Mouse (Mus musculus) heart, embryonic 13.5 days (tissue): ENCODE measurements at regions not wholly inside any gene's neighbourhood (a gene's known extent, or its start where the extent isn't known, plus 50 kb on each side); places are given as distances from the start of the nearest gene placed in this dataset.

Experiments
- ATAC-seq: fragments of 200-750 bp; cut with Nextera tagmentation; 2 replicates; pipeline ENCODE4 v1.8.0; 2017; ENCODE audit warnings: moderate TSS enrichment; ENCODE audit not compliant: insufficient number of reproducible peaks, low FRiP score, low TSS enrichment; ENCODE audit errors: extremely low read depth
- H3K27ac ChIP-seq: fragments of 300-500 bp; sonication (generic); replicated peaks from 2 replicates; pipeline ENCODE4 v1.5.1; 2015; ENCODE audit warnings: moderate library complexity, mild to moderate bottlenecking, inconsistent platforms
- H3K27me3 ChIP-seq: fragments of 300-500 bp; sonication (generic); replicated peaks from 2 replicates; pipeline ENCODE4 v1.6.1; 2015; ENCODE audit warnings: mild to moderate bottlenecking, inconsistent platforms
- H3K36me3 ChIP-seq: fragments of 300-500 bp; sonication (generic); 2 replicates; pipeline ENCODE4 v1.6.1; 2015; ENCODE audit warnings: mild to moderate bottlenecking, inconsistent platforms
- H3K4me1 ChIP-seq: fragments of 300-500 bp; sonication (generic); 2 replicates; pipeline ENCODE4 v1.6.1; 2015; ENCODE audit warnings: inconsistent platforms
- H3K4me2 ChIP-seq: fragments of 300-500 bp; sonication (generic); 2 replicates; pipeline ENCODE4 v1.6.1; 2015; ENCODE audit warnings: inconsistent platforms, mild to moderate bottlenecking, moderate library complexity
- H3K4me3 ChIP-seq: fragments of 300-500 bp; sonication (generic); 2 replicates; pipeline ENCODE4 v1.5.1; 2015; ENCODE audit warnings: moderate library complexity, mild to moderate bottlenecking, inconsistent platforms
- H3K9ac ChIP-seq: fragments of 300-500 bp; sonication (generic); 2 replicates; pipeline ENCODE4 v1.6.1; 2015; ENCODE audit warnings: inconsistent platforms, mild to moderate bottlenecking, moderate library complexity
- H3K9me3 ChIP-seq: fragments of 300-500 bp; sonication (generic); 2 replicates; pipeline ENCODE4 v1.6.1; 2016; ENCODE audit warnings: inconsistent platforms
- WGBS: fragments of 180-500 bp; shearing (Covaris S2); methylation state at CpG from one replicate; pipeline ENCODE4 v1.1.7; 2015; ENCODE audit warnings: mixed read lengths; 5-methylcytosine and 5-hydroxymethylcytosine counted together

DNA sequence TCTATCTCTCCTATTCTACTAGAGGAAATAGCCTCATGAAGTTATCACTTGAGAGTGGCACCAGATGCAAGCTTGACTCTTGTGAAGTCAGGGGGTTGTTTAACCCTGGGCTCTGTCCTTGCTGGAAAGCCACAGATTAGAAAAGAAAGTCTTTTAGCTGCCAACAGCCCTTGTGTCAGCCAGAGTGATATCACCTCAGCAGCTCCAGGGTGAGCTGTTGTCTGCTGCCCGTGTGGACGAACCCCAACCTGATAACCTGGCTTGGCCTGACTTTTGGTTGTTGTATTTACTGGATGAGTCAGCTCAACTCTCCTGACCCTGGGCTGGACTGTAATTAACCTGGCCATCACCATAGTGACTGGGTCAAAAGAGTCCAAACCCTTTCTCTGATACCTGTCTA, 88.6 kb upstream of the Serbp1 start:
- no peaks in the 10 kb centered on the region for H3K9me3 ChIP-seq
- no peak overlapping the region for H3K4me3 ChIP-seq
- no peak overlapping the region for H3K4me2 ChIP-seq
- 0% methylated on average over 2 of the region's 2 CpGs for WGBS
- no peaks in the 10 kb centered on the region for H3K36me3 ChIP-seq
- H3K4me1 ChIP-seq, result peaks cover 14% of the 10 kb centered on the region
- H3K9ac ChIP-seq, result no peak overlapping the region
- peaks cover 21% of the 10 kb centered on the region for H3K27me3 ChIP-seq
- no peak for ATAC-seq
- H3K27ac ChIP-seq, result no peak overlapping the region

DNA sequence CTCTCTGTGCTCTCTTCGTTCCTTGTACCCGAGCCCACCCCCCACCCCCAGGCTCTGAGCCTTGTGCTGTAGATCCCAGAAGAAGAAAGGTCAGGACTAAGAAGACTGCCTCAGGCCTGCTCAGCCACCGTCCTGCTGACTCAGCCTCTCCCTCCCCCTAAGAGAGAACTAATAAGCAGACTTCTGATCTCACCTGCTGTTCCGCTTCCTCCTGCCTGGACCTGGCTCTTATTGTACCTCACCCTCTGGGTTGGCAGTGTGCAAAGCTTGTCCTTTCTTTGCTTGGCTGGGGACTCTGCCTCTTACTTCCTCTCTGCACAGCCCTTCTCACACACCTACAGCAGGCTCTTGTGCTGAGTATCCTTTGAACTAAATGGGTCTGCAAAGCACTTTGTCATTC, 91.3 kb upstream of the Serbp1 start:
- Histone ChIP-seq H3K4me1 (peaks cover 14% of the 10 kb centered on the region), H3K9ac (no peak overlapping the region), H3K4me2 (no peak overlapping the region), H3K27ac (no peak overlapping the region), H3K36me3 (no peaks in the 10 kb centered on the region), H3K27me3 (peaks cover 37% of the 10 kb centered on the region), H3K4me3 (no peak overlapping the region), H3K9me3 (no peaks in the 10 kb centered on the region)
- WGBS, result 41% methylated on average over 4 of the region's 4 CpGs
- ATAC-seq, result no peak

DNA sequence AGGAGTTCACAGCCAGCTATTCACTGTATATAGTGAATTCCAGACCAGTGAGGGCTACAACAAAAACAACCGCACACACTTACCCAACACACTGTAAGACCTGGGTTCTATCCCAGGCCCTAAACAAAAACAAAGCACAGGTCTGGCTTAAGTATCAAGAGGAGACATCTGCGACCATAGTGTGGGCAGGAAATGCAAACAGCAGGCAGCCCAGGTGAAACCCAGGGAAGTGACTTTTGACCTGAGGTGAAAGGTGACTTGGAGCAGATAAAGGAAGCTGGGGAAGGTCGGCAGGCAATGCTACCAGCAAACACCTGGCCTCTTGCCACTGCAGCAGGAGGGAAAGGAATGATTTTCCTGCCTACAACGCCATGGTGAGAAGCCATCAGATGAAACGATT, 92.0 kb upstream of the Serbp1 start:
- peaks cover 14% of the 10 kb centered on the region for H3K4me1 ChIP-seq
- H3K9ac ChIP-seq, result no peak overlapping the region
- H3K27me3 ChIP-seq, result peaks cover 45% of the 10 kb centered on the region
- H3K9me3 ChIP-seq, result no peaks in the 10 kb centered on the region
- no peak for ATAC-seq
- 36% methylated on average over 5 of the region's 5 CpGs for WGBS
- H3K4me3 ChIP-seq, result no peak overlapping the region
- H3K27ac ChIP-seq, result no peak overlapping the region
- no peaks in the 10 kb centered on the region for H3K36me3 ChIP-seq
- no peak overlapping the region for H3K4me2 ChIP-seq

GRCm38 (mm10) chr6:67144946-67145716, 92.8 kb upstream of the Serbp1 start:
- no peak for ATAC-seq
- H3K36me3 ChIP-seq, result no peaks in the 10 kb centered on the region
- H3K9me3 ChIP-seq, result no peaks in the 10 kb centered on the region
- peaks cover 20% of the 10 kb centered on the region for H3K4me1 ChIP-seq
- H3K9ac ChIP-seq, result no peak overlapping the region
- H3K27ac ChIP-seq, result no peak overlapping the region
- no peak overlapping the region for H3K4me3 ChIP-seq
- 47% methylated on average over 13 of the region's 13 CpGs for WGBS
- no peak overlapping the region for H3K4me2 ChIP-seq
- H3K27me3 ChIP-seq, result peaks cover 51% of the 10 kb centered on the region

DNA sequence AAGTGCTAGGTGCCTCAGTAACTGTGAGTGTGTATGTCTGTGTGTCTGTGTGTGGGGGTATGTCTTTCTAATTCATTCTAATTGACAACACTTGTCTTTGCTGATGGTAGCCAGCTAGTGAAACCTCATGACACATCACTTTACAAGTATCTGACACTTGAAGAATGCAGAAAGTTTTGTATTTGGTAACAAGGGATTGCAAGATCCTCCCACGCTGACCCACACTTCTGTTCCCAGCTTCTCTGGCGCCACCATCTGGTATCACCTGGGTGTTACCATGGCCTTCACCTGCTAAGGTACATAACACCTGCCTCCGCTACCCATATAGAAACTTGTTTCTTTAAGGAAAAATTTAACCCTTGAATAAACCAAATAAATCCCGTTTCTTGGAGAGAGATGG, 95.8 kb upstream of the Serbp1 start:
- Histone ChIP-seq H3K36me3 (no peaks in the 10 kb centered on the region), H3K9ac (no peak overlapping the region), H3K27ac (no peak overlapping the region), H3K27me3 (peaks cover 67% of the 10 kb centered on the region), H3K4me1 (0 out of 2 replicates have a peak, but pooled peaks cover 17% of the 10 kb centered on the region), H3K4me3 (no peak overlapping the region), H3K9me3 (no peaks in the 10 kb centered on the region), H3K4me2 (no peak overlapping the region)
- 34% methylated on average over 4 of the region's 4 CpGs for WGBS
- ATAC-seq, result no peak

DNA sequence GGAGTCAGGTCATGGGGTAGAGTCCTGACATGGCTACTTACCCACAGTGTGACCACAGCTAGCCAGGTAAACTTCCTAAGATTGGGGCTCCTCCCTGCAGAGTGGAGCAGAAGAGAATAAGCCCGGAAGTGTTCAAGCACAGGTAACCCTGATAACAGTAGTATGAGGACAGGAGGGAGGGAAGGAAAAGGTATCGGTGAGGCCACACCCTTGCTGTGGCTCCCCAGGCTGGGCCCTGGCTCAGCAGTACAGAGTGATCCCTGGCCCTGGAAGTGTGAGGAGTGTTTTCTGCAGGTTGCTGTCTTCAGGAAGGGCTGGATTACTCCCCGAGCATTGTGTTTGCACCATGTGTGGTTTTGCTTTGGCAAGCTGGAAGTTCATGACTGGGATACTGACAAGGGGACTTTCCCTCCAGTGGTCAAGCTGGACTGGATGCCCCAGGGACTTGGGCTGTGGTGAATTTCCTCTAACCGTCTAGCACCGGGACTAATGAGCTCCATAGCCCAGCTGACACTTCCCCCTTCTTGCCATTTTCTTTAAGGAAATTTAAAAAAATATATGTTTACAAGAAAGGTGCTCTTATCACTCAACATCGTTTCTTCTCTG, 97.2 kb upstream of the Serbp1 start:
- H3K27me3 ChIP-seq, result peaks cover 69% of the 10 kb centered on the region
- H3K27ac ChIP-seq, result no peak overlapping the region
- no peaks in the 10 kb centered on the region for H3K9me3 ChIP-seq
- H3K36me3 ChIP-seq, result no peaks in the 10 kb centered on the region
- H3K4me1 ChIP-seq, result 0 out of 2 replicates have a peak, but pooled peaks cover 17% of the 10 kb centered on the region
- no peak overlapping the region for H3K4me2 ChIP-seq
- WGBS, result 51% methylated on average over 6 of the region's 6 CpGs
- ATAC-seq, result no peak
- no peak overlapping the region for H3K4me3 ChIP-seq
- H3K9ac ChIP-seq, result no peak overlapping the region

GRCm38 (mm10) chr6:67139012-67139375, 99.0 kb upstream of the Serbp1 start:
- H3K27me3 ChIP-seq, result peaks cover 71% of the 10 kb centered on the region
- H3K9me3 ChIP-seq, result no peaks in the 10 kb centered on the region
- no peak overlapping the region for H3K9ac ChIP-seq
- WGBS, result 72% methylated on average over 3 of the region's 3 CpGs
- H3K36me3 ChIP-seq, result no peaks in the 10 kb centered on the region
- no peak overlapping the region for H3K27ac ChIP-seq
- ATAC-seq, result no peak
- 0 out of 2 replicates have a peak, but pooled peaks cover 13% of the 10 kb centered on the region for H3K4me1 ChIP-seq
- no peak overlapping the region for H3K4me3 ChIP-seq
- no peak overlapping the region for H3K4me2 ChIP-seq

- no peak overlapping the region for H3K4me3 ChIP-seq
- H3K27ac ChIP-seq, result no peak overlapping the region
- H3K9me3 ChIP-seq, result no peaks in the 10 kb centered on the region
- WGBS, result 57% methylated on average over 13 of the region's 13 CpGs
- no peak overlapping the region for H3K9ac ChIP-seq
- no peak overlapping the region for H3K4me2 ChIP-seq
- H3K4me1 ChIP-seq, result 0 out of 2 replicates have a peak, but pooled peaks cover 13% of the 10 kb centered on the region
- H3K36me3 ChIP-seq, result no peaks in the 10 kb centered on the region
- H3K27me3 ChIP-seq, result peaks cover 70% of the 10 kb centered on the region
- ATAC-seq, result no peak
Observed at GRCm38 (mm10) chr6:67138302-67139011, 99.5 kb upstream of the Serbp1 start.

DNA sequence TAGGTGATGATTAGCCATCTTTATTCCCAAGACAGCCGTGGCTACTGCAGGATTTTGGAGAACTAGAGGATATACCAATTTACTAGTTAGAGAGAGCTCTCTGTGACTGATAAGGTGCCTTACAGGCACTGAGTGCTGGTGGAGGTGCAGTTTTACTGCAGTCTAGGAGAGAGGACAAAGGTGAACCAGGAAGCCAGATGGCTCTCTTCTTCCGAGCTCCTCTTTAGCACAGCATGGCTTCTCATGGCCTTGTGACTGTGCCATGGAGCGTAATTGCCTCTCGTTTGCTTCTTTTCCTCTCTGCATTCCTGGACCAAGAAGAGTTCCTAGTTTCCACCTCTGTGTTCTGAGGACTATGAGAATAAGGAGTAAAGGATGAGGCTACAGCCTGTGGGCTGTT, 100.2 kb upstream of the Gadd45a start:
- no peak overlapping the region for H3K9ac ChIP-seq
- ATAC-seq, result no peak
- no peak overlapping the region for H3K4me2 ChIP-seq
- 0 out of 2 replicates have a peak, but pooled peaks cover 13% of the 10 kb centered on the region for H3K4me1 ChIP-seq
- 73% methylated on average over 4 of the region's 4 CpGs for WGBS
- H3K9me3 ChIP-seq, result no peaks in the 10 kb centered on the region
- H3K36me3 ChIP-seq, result no peaks in the 10 kb centered on the region
- no peak overlapping the region for H3K4me3 ChIP-seq
- H3K27me3 ChIP-seq, result peaks cover 74% of the 10 kb centered on the region
- H3K27ac ChIP-seq, result no peak overlapping the region

DNA sequence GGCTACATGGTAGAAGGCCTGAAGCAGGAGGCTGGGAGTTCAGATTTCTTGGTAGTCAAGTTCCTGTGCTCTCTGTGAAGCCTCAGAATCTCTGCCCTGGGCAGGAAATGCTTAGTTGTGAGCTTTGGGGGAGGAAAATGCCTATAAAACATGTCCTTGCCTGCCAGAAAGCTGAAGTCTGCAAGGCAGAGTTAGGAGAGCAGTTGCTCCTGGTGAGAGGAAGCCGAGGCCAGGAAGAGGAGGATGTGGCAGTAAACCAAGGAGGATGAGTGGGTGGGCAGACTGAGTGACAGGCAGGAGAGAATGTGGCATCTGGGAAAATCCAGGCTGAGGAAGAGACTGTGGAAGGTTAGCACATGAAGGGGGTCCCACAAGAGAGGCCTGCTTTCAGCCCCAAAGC, 97.7 kb upstream of the Gadd45a start:
- H3K27me3 ChIP-seq, result peaks cover 76% of the 10 kb centered on the region
- no peak for ATAC-seq
- H3K4me3 ChIP-seq, result no peak overlapping the region
- WGBS, result 27% methylated on average over 1 of the region's 1 CpGs
- H3K27ac ChIP-seq, result no peak overlapping the region; the same call in 1 of the 2 replicates
- H3K36me3 ChIP-seq, result no peaks in the 10 kb centered on the region
- no peak overlapping the region for H3K4me2 ChIP-seq
- 0 out of 2 replicates have a peak, but pooled peaks cover 4% of the 10 kb centered on the region for H3K9me3 ChIP-seq
- 0 out of 2 replicates have a peak, but pooled peaks cover 5% of the 10 kb centered on the region for H3K4me1 ChIP-seq
- no peak overlapping the region for H3K9ac ChIP-seq

DNA sequence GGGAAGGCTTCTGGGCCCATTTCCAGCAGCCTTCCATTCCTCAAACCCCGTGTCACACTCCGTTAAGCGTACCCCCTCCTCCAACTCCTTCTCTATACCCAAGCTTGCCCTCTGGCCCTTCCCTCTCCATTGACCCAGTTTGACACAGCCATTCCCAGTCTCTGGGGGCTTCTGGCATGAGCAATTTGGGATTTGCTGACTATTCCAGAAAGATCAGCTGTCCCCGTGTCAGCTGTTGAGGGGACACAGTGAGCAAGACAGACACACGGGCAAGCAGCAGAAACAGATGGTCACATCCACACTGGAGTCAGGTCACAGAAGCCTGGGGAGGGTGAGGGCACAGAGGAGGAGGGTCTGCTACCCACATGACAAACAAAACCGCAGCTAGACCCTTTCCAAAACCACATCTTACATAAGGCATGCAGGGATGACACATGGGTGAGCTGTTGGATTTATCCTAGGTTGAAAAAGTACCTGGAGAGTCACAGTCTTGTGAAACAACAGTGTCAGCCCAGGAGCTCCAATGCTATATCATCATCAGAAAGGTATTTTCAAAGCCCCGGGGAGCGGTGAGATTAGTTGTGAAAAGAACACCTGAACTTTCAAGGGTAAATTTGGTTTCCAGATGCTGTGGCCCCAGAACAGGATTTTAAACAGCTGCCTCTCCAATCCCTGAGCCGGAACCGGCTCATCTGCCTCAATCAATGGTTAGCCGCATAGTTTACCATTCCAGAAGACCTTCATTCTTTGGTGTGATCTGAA, 93.5 kb upstream of the Gadd45a start:
- Histone ChIP-seq H3K9ac (no peak overlapping the region), H3K4me2 (no peak overlapping the region), H3K27me3 (peaks cover 71% of the 10 kb centered on the region), H3K4me3 (no peak overlapping the region), H3K9me3 (0 out of 2 replicates have a peak, but pooled peaks cover 4% of the 10 kb centered on the region), H3K36me3 (no peaks in the 10 kb centered on the region), H3K27ac (no peak overlapping the region), H3K4me1 (no peaks in the 10 kb centered on the region)
- no peak for ATAC-seq
- WGBS, result 74% methylated on average over 11 of the region's 11 CpGs
